Mouse (Mus musculus) naive thymus-derived CD4-positive, alpha-beta T cell, adult 5 months (primary cell): ENCODE data around the gene Wls. TPM values are rescaled to one million over a fixed set of nuclear protein-coding genes. Genes with fewer than 3 reads are reported as not detected.

Source experiments
- polyA plus RNA-seq: library from polyadenylated mRNA; unstranded; fragments of 100-300 nt; shearing (Covaris generic); gene quantifications from one replicate; pipeline ENCODE4 v1.2.1, GENCODE M21; 2017

Wls gene
- polyA plus RNA-seq, result 10.3 TPM

DNA sequence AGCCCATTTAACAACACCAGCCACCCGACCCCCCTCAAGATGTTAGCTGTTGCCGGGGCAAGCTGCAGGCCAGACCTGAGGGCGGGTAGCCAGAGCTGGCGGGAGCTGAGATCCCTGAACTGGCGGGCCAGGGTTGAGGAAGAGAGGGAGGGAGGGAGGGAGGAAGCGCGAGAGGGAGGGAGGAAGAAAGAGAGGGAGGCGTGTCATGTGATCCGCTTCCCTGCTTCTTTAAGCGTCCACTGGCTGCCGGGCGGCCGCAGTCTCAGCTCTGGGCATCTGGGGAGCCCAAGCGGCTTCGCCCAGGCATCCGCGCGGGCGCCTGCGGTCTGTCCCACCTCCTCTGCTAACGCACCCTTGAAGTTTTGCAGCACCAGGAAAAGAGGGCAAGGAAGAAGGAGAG is at the start of gene Wls:
Wls (plus strand) TSS at position 192 of the 400 bp plus-strand sequence.

Other genes starting within 250 kb of the Wls start
- not detected for gene Rpe65, start 240.5 kb upstream of the Wls start, polyA plus RNA-seq